Mouse (Mus musculus): ENCODE measurements around the gene Tctn1. TPM values are rescaled to one million over a fixed set of nuclear protein-coding genes. Genes with fewer than 3 reads are reported as not detected.

The Tctn1 gene
- total and polyA plus RNA-seq, 3 experiments = 3.2 to 9.4 (median 3.9) TPM

GRCm38 (mm10) chr5:122278946-122279345, 14.7 kb upstream of the Tctn1 start:
- DNase-seq = no peak
- peaks cover 5% of the 10 kb centered on the region for H3K4me1 ChIP-seq (ENCODE audit: control insufficient read depth, insufficient read depth, low read length)
- H3K27ac ChIP-seq = no peak overlapping the region
- TF ChIP-seq EP300 (IDR thresholded peaks at IDR 0.05; ENCODE audit: insufficient read depth, low read depth, low read length) (no peak), POLR2A (IDR thresholded peaks at IDR 0.05; ENCODE audit: insufficient read depth, low read depth, low read length) (no peak), CTCF (IDR thresholded peaks at IDR 0.05) (no peak)
- H3K9ac ChIP-seq (ENCODE audit: low read depth, low read length) = no peak overlapping the region
- no peak overlapping the region for H3K4me3 ChIP-seq
- H3K79me2 ChIP-seq (replicated peaks; ENCODE audit: control insufficient read depth, insufficient read depth, low read length) = no peaks in the 10 kb centered on the region
- no peaks in the 10 kb centered on the region for H3K27me3 ChIP-seq (ENCODE audit: control insufficient read depth, insufficient read depth, low read length)
- intact Hi-C loops (cut with DNase I) = no loop called here
- H3K36me3 ChIP-seq (ENCODE audit: control insufficient read depth, insufficient read depth, low read length) = 0 out of 2 replicates have a peak, but pooled peaks cover 2% of the 10 kb centered on the region
- 84% methylated on average over 7 of the region's 7 CpGs for WGBS

DNA sequence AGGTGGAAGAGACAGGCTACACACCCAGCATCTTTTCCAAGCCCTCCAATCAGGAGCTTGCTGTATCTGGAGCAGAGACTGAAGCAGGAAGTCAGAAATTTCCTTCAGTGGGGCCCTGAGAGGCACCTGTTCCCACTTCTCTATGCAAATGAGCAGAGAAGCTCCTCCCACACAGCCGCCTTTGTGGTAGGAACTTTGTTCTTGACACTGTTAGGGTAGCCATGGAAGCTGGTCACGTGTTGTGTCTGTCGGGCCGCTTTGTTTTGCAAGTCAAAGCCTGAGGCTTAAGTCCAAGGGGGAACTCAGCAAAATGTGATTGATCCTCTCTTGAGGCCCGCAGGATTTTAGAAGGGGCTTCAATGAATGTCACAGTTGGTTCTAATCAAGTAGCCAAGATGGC, 10.5 kb upstream of the Tctn1 start:
- intact Hi-C loops (cut with DNase I) = no loop called here
- Histone ChIP-seq H3K9ac (ENCODE audit: low read depth, low read length) (no peak overlapping the region), H3K27ac (no peak overlapping the region), H3K36me3 (ENCODE audit: control insufficient read depth, insufficient read depth, low read length) (no peaks in the 10 kb centered on the region), H3K4me1 (ENCODE audit: control insufficient read depth, insufficient read depth, low read length) (no peaks in the 10 kb centered on the region), H3K4me3 (no peak overlapping the region), H3K27me3 (ENCODE audit: control insufficient read depth, insufficient read depth, low read length) (no peaks in the 10 kb centered on the region), H3K79me2 (replicated peaks; ENCODE audit: control insufficient read depth, insufficient read depth, low read length) (no peaks in the 10 kb centered on the region)
- DNase-seq = peak in 1 of 2 experiments; percentile 69
- 47% methylated on average over 5 of the region's 5 CpGs for WGBS
- TF ChIP-seq CTCF (IDR thresholded peaks at IDR 0.05) (no peak), EP300 (IDR thresholded peaks at IDR 0.05; ENCODE audit: insufficient read depth, low read depth, low read length) (no peak), POLR2A (IDR thresholded peaks at IDR 0.05; ENCODE audit: insufficient read depth, low read depth, low read length) (no peak)

- H3K4me3 ChIP-seq = no peak overlapping the region
- intact Hi-C loops (cut with DNase I) = no loop called here
- no peak overlapping the region for H3K27ac ChIP-seq
- no peak overlapping the region for H3K9ac ChIP-seq (ENCODE audit: low read depth, low read length)
- no peaks in the 10 kb centered on the region for H3K79me2 ChIP-seq (replicated peaks; ENCODE audit: control insufficient read depth, insufficient read depth, low read length)
- no peaks in the 10 kb centered on the region for H3K27me3 ChIP-seq (ENCODE audit: control insufficient read depth, insufficient read depth, low read length)
- H3K36me3 ChIP-seq (ENCODE audit: control insufficient read depth, insufficient read depth, low read length) = no peaks in the 10 kb centered on the region
- no peak for DNase-seq
- WGBS = 70% methylated on average over 5 of the region's 5 CpGs
- H3K4me1 ChIP-seq (ENCODE audit: control insufficient read depth, insufficient read depth, low read length) = no peaks in the 10 kb centered on the region
- TF ChIP-seq POLR2A (IDR thresholded peaks at IDR 0.05; ENCODE audit: insufficient read depth, low read depth, low read length) (no peak), CTCF (IDR thresholded peaks at IDR 0.05) (no peak), EP300 (IDR thresholded peaks at IDR 0.05; ENCODE audit: insufficient read depth, low read depth, low read length) (no peak)
Observed at GRCm38 (mm10) chr5:122272821-122273220, 8.6 kb upstream of the Tctn1 start.

GRCm38 (mm10) chr5:122268858-122269604, 4.8 kb upstream of the Tctn1 start:
- WGBS = 61% methylated on average over 12 of the region's 12 CpGs
- Histone ChIP-seq H3K4me1 (ENCODE audit: control insufficient read depth, insufficient read depth, low read length) (no peaks in the 10 kb centered on the region), H3K4me3 (no peak overlapping the region), H3K9ac (ENCODE audit: low read depth, low read length) (no peak overlapping the region), H3K79me2 (replicated peaks; ENCODE audit: control insufficient read depth, insufficient read depth, low read length) (no peaks in the 10 kb centered on the region), H3K27ac (no peak overlapping the region), H3K36me3 (ENCODE audit: control insufficient read depth, insufficient read depth, low read length) (no peaks in the 10 kb centered on the region), H3K27me3 (ENCODE audit: control insufficient read depth, insufficient read depth, low read length) (no peaks in the 10 kb centered on the region)
- intact Hi-C loops (cut with DNase I) = loop anchor here (1.0 to 5.0 kb wide), 3 partner anchors 43 to 123 kb away; partner anchors contain the start of gene Arpc3
- TF ChIP-seq CTCF (IDR thresholded peaks at IDR 0.05) (no peak), EP300 (IDR thresholded peaks at IDR 0.05; ENCODE audit: insufficient read depth, low read depth, low read length) (no peak), POLR2A (IDR thresholded peaks at IDR 0.05; ENCODE audit: insufficient read depth, low read depth, low read length) (no peak)
- DNase-seq = no peak

GRCm38 (mm10) chr5:122267899-122268298, 3.6 kb upstream of the Tctn1 start:
- Histone ChIP-seq H3K4me1 (ENCODE audit: control insufficient read depth, insufficient read depth, low read length) (no peaks in the 10 kb centered on the region), H3K79me2 (replicated peaks; ENCODE audit: control insufficient read depth, insufficient read depth, low read length) (no peaks in the 10 kb centered on the region), H3K36me3 (ENCODE audit: control insufficient read depth, insufficient read depth, low read length) (no peaks in the 10 kb centered on the region), H3K27me3 (ENCODE audit: control insufficient read depth, insufficient read depth, low read length) (no peaks in the 10 kb centered on the region), H3K4me3 (no peak overlapping the region), H3K9ac (ENCODE audit: low read depth, low read length) (no peak overlapping the region), H3K27ac (no peak overlapping the region)
- TF ChIP-seq CTCF (IDR thresholded peaks at IDR 0.05) (peak; percentile 86), POLR2A (IDR thresholded peaks at IDR 0.05; ENCODE audit: insufficient read depth, low read depth, low read length) (no peak)
- DNase-seq = peak; percentile 73 to 83
- WGBS = 19% methylated on average over 5 of the region's 5 CpGs
- intact Hi-C loops (cut with DNase I) = loop anchor here (1.0 to 5.0 kb wide), 3 partner anchors 44 to 124 kb away; partner anchors contain the start of gene Arpc3

GRCm38 (mm10) chr5:122267136-122267535, 2.9 kb upstream of the Tctn1 start:
- 71% methylated on average over 7 of the region's 7 CpGs for WGBS
- Histone ChIP-seq H3K36me3 (ENCODE audit: control insufficient read depth, insufficient read depth, low read length) (no peaks in the 10 kb centered on the region), H3K27ac (no peak overlapping the region), H3K79me2 (replicated peaks; ENCODE audit: control insufficient read depth, insufficient read depth, low read length) (no peaks in the 10 kb centered on the region), H3K27me3 (ENCODE audit: control insufficient read depth, insufficient read depth, low read length) (no peaks in the 10 kb centered on the region), H3K4me1 (ENCODE audit: control insufficient read depth, insufficient read depth, low read length) (no peaks in the 10 kb centered on the region), H3K4me3 (no peak overlapping the region), H3K9ac (ENCODE audit: low read depth, low read length) (no peak overlapping the region)
- DNase-seq = no peak
- TF ChIP-seq POLR2A (IDR thresholded peaks at IDR 0.05; ENCODE audit: insufficient read depth, low read depth, low read length) (no peak), CTCF (IDR thresholded peaks at IDR 0.05) (no peak), EP300 (IDR thresholded peaks at IDR 0.05; ENCODE audit: insufficient read depth, low read depth, low read length) (no peak)
- intact Hi-C loops (cut with DNase I) = loop anchor here (5.0 kb wide), 2 partner anchors 45 to 125 kb away; partner anchors contain the start of gene Arpc3

All from heart, adult 2 months (tissue).